Mouse (Mus musculus) forebrain, embryonic 15.5 days (tissue): ENCODE measurements at regions not wholly inside any gene's neighbourhood (a gene's known extent, or its start where the extent isn't known, plus 50 kb on each side); places are given as distances from the start of the nearest gene placed in this dataset.

ENCODE experiments used
- ATAC-seq: fragments of 200-750 bp; cut with Nextera tagmentation; replicated peaks from 2 replicates; pipeline ENCODE4 v1.8.0; 2017; ENCODE audit warnings: mild to moderate bottlenecking, moderate TSS enrichment, moderate library complexity
- H3K27ac ChIP-seq: fragments of 300-500 bp; sonication (generic); replicated peaks from 2 replicates; pipeline ENCODE4 v1.5.1; 2015; ENCODE audit warnings: mild to moderate bottlenecking, inconsistent platforms
- H3K27me3 ChIP-seq: fragments of 300-500 bp; sonication (generic); 2 replicates; pipeline ENCODE4 v1.6.1; 2015; ENCODE audit warnings: inconsistent platforms
- H3K36me3 ChIP-seq: fragments of 300-500 bp; sonication (generic); 2 replicates; pipeline ENCODE4 v1.6.1; 2015; ENCODE audit warnings: mild to moderate bottlenecking, inconsistent platforms
- H3K4me1 ChIP-seq: fragments of 300-500 bp; sonication (generic); 2 replicates; pipeline ENCODE4 v1.6.1; 2015; ENCODE audit warnings: inconsistent platforms
- H3K4me2 ChIP-seq: fragments of 300-500 bp; sonication (generic); replicated peaks from 2 replicates; pipeline ENCODE4 v1.6.1; 2015; ENCODE audit warnings: mild to moderate bottlenecking, inconsistent platforms
- H3K4me3 ChIP-seq: fragments of 300-500 bp; sonication (generic); 2 replicates; pipeline ENCODE4 v1.5.1; 2015; ENCODE audit warnings: mild to moderate bottlenecking, inconsistent platforms
- H3K9ac ChIP-seq: fragments of 300-500 bp; sonication (generic); replicated peaks from 2 replicates; pipeline ENCODE4 v1.6.1; 2015; ENCODE audit warnings: mild to moderate bottlenecking, inconsistent platforms
- H3K9me3 ChIP-seq: fragments of 300-500 bp; sonication (generic); 2 replicates; pipeline ENCODE4 v1.6.1; 2016; ENCODE audit warnings: inconsistent platforms
- WGBS: fragments of 180-500 bp; shearing (Covaris S2); methylation state at CpG from one replicate; pipeline ENCODE4 v1.1.7; 2015; ENCODE audit warnings: mixed read lengths; 5-methylcytosine and 5-hydroxymethylcytosine counted together

GRCm38 (mm10) chr12:27565965-27566507 is 223.7 kb upstream of the Sox11 start:
- Histone ChIP-seq H3K4me3 (no peak overlapping the region), H3K9ac (0 out of 2 replicates have a peak overlapping the region, but pooled peaks have one; percentile 6), H3K4me2 (peak overlapping the region; percentile 33), H3K4me1 (peaks cover 41% of the 10 kb centered on the region), H3K9me3 (no peaks in the 10 kb centered on the region), H3K36me3 (no peaks in the 10 kb centered on the region), H3K27me3 (no peaks in the 10 kb centered on the region), H3K27ac (peak overlapping the region; percentile 93)
- WGBS: 5% methylated on average over 8 of the region's 8 CpGs
- peak; percentile 88 for ATAC-seq

DNA sequence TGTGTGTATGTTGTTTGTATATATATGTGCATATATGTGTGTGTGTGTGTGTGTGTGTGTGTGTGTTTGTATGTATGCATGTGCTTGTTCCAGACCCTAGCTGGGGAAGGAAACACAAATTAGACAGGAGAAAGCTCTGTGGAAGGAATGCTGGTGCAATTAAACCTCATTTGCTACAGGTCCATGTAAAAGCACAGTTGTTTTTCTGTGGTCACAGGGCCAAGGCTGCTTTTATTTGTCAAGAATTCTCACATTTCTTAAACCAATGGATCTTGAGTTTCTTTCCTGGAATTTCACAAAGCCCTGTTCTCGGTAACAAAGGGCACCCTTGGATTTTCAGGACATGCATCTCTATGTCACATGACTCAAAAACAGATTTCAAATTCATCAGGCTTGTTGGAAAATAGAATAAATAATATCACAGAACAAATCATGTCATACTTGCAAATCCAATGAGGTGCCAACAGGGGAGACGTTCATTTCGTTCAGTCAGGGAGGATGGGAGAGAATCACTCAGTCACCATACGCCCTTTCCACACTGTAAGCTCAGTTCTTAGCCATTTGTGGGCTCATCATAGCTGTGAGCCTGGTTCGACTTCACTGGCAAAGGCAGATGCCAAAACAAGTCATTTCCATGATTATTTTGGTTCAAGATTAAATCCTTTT is 222.4 kb upstream of the Sox11 start:
- Histone ChIP-seq H3K9me3 (no peaks in the 10 kb centered on the region), H3K4me3 (no peak overlapping the region), H3K36me3 (no peaks in the 10 kb centered on the region), H3K9ac (no peak overlapping the region), H3K27me3 (no peaks in the 10 kb centered on the region), H3K4me1 (peaks cover 41% of the 10 kb centered on the region), H3K4me2 (no peak overlapping the region), H3K27ac (peak overlapping the region; percentile 93)
- ATAC-seq: no peak; the same call in 1 of the 2 replicates
- WGBS: 13% methylated on average over 5 of the region's 5 CpGs

DNA sequence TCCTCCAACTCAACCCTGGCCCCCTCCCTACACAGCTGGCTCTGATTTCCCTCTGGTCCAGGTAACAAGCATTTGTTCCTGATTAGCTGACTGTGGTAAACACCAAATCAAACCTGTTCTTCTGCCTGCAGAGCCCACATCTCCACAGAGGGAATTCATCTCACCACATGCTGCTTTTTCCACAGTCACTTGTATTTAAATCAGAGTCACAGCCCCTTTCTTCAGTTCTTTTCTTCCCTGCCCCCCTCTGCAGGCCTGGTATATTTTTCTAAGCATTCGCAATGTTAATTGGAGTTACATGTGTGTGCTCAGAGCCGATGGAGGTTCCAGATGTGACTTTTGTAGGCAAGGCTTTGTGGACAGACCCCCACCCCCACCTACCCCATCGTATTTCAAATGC is 221.5 kb upstream of the Sox11 start:
- 5% methylated on average over 3 of the region's 3 CpGs for WGBS
- peak overlapping the region; percentile 93 for H3K27ac ChIP-seq
- no peak overlapping the region for H3K4me2 ChIP-seq
- H3K4me1 ChIP-seq: peaks cover 41% of the 10 kb centered on the region
- no peak for ATAC-seq
- no peak overlapping the region for H3K9ac ChIP-seq
- no peaks in the 10 kb centered on the region for H3K27me3 ChIP-seq
- H3K9me3 ChIP-seq: no peaks in the 10 kb centered on the region
- H3K4me3 ChIP-seq: no peak overlapping the region
- no peaks in the 10 kb centered on the region for H3K36me3 ChIP-seq

DNA sequence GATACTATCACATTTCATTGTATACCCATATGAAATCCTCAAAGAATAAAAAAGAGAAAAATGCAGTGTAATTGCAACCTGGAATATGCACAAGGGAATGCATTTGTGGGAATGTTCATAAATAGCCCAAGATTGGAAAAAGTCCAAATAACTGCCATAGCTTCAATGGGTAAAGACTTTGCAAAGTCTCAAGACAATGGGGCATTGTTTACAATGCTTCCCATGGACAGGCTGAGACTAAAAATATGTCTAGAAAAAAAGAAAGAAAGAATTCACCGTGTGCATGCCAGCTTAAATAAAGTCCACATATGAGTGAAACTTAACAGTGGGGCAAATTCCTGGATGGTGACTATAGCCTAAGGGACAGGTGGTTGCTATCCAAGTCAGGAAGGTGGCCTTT is 210.4 kb upstream of the Sox11 start:
- Histone ChIP-seq H3K27me3 (no peaks in the 10 kb centered on the region), H3K4me1 (no peaks in the 10 kb centered on the region), H3K27ac (no peak overlapping the region), H3K9ac (no peak overlapping the region), H3K9me3 (no peaks in the 10 kb centered on the region), H3K36me3 (no peaks in the 10 kb centered on the region), H3K4me3 (no peak overlapping the region), H3K4me2 (no peak overlapping the region)
- whole genome bisulfite sequencing: 33% methylated on average over 1 of the region's 1 CpGs
- ATAC-seq: no peak

DNA sequence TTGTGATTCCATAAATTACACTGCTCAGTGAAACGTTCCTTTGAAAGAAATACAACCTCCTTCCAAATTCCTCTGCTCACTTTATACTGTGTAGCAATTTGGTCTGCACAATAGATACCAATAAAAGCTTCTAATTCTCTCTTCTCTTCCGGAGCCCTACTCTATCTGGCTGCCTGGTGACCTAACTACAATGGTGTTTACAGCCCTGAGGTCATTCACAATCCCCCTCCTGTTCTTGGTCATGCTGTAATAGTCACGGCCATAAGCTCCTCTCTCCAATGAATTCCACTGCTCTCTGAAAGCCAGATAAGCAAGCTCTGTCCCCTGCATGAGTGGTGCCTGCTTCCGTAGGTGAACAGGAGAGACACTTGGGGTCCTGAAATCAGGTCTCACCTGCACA is 195.8 kb upstream of the Sox11 start:
- ATAC-seq: no peak
- 18% methylated on average over 4 of the region's 4 CpGs for WGBS
- H3K27ac ChIP-seq: no peak overlapping the region

DNA sequence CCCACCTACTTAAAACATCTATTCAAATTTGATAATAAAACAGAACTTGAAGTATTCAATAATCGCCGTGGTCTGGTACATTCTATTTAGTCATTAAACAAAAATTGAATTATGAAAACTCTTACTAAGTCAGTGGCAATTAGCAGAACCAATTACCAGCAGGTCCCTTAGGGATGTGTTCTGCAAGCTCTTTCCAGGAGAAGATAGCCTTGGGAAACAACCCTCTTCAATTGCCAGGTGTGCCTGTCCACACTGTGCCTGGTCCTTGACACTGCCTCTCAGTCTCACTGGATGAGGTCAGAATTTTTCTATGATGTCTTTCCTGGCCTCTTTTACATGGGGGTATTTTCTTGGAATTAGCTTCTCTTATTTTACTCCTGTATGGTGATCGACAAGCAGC is 195.1 kb upstream of the Sox11 start:
- no peak overlapping the region for H3K27ac ChIP-seq
- 76% methylated on average over 3 of the region's 3 CpGs for WGBS

More for the DNA sequence above, 195.8 kb upstream of the Sox11 start:
- no peak overlapping the region for H3K4me3 ChIP-seq
- H3K9ac ChIP-seq: no peak overlapping the region
- H3K4me2 ChIP-seq: no peak overlapping the region
- no peaks in the 10 kb centered on the region for H3K9me3 ChIP-seq
- 0 out of 2 replicates have a peak, but pooled peaks cover 3% of the 10 kb centered on the region for H3K4me1 ChIP-seq
- H3K36me3 ChIP-seq: no peaks in the 10 kb centered on the region
- H3K27me3 ChIP-seq: no peaks in the 10 kb centered on the region

DNA sequence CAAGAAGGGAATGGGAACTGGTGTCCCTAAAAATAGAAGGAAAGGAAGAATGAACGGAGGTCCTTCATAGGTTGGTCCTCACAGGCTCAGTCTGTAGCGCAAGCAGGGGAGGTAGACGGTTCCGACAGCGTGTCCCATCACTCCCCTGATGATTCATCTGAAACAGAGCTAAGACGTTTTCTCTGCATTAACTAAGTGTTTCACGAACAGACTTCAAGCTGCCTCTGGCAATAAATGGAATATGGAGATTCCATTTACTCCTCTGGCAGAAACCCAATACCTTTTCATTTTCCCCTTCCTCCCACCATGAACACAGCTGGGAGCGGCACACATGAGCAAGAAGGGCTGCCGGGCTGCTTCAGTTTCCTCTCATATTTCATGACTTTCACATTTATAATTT is 194.6 kb upstream of the Sox11 start:
- no peak overlapping the region for H3K27ac ChIP-seq
- H3K27me3 ChIP-seq: no peaks in the 10 kb centered on the region
- H3K4me2 ChIP-seq: no peak overlapping the region
- H3K36me3 ChIP-seq: no peaks in the 10 kb centered on the region
- H3K9ac ChIP-seq: no peak overlapping the region
- no peak overlapping the region for H3K4me3 ChIP-seq
- WGBS: 54% methylated on average over 9 of the region's 9 CpGs
- 0 out of 2 replicates have a peak, but pooled peaks cover 3% of the 10 kb centered on the region for H3K4me1 ChIP-seq
- ATAC-seq: no peak
- H3K9me3 ChIP-seq: no peaks in the 10 kb centered on the region

More for the DNA sequence above, 195.1 kb upstream of the Sox11 start:
- Histone ChIP-seq H3K9ac (no peak overlapping the region), H3K27me3 (no peaks in the 10 kb centered on the region), H3K9me3 (no peaks in the 10 kb centered on the region), H3K36me3 (no peaks in the 10 kb centered on the region), H3K4me3 (no peak overlapping the region), H3K4me1 (0 out of 2 replicates have a peak, but pooled peaks cover 3% of the 10 kb centered on the region), H3K4me2 (no peak overlapping the region)
- ATAC-seq: no peak

- Histone ChIP-seq H3K36me3 (no peaks in the 10 kb centered on the region), H3K9me3 (no peaks in the 10 kb centered on the region), H3K9ac (no peak overlapping the region), H3K4me2 (no peak overlapping the region), H3K27me3 (no peaks in the 10 kb centered on the region), H3K4me3 (no peak overlapping the region), H3K27ac (no peak overlapping the region), H3K4me1 (no peaks in the 10 kb centered on the region)
- 71% methylated on average over 2 of the region's 2 CpGs for WGBS
- no peak for ATAC-seq
Measured at GRCm38 (mm10) chr12:27525604-27526003, 183.2 kb upstream of the Sox11 start.

DNA sequence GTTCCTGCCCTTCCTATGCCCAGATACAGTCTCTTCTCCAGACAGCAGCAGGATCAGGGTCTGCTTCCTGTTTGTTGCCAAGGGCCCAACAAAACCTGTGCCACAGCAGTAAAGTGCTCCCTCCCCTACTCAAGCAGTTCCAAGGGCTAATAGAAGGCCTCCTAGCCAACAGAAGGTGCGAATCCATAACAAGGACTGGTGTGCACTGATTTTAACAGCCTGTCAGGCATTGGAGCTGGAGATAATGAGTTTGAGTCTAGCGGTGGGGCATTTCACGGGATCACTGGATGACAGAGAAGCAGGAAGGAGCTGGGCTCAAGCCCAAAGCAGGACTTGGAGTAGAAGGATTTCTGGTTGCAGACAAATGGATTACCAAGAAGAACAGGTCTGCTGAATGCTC is 170.9 kb upstream of the Sox11 start:
- no peak overlapping the region for H3K4me2 ChIP-seq
- H3K4me1 ChIP-seq: 0 out of 2 replicates have a peak, but pooled peaks cover 3% of the 10 kb centered on the region
- WGBS: 54% methylated on average over 3 of the region's 3 CpGs
- H3K4me3 ChIP-seq: no peak overlapping the region
- H3K27me3 ChIP-seq: no peaks in the 10 kb centered on the region
- no peaks in the 10 kb centered on the region for H3K36me3 ChIP-seq
- H3K27ac ChIP-seq: peak overlapping the region; percentile 48; the same call in 1 of the 2 replicates
- no peak overlapping the region for H3K9ac ChIP-seq
- 0 out of 2 replicates have a peak, but pooled peaks have one; percentile 48 for ATAC-seq
- H3K9me3 ChIP-seq: no peaks in the 10 kb centered on the region

DNA sequence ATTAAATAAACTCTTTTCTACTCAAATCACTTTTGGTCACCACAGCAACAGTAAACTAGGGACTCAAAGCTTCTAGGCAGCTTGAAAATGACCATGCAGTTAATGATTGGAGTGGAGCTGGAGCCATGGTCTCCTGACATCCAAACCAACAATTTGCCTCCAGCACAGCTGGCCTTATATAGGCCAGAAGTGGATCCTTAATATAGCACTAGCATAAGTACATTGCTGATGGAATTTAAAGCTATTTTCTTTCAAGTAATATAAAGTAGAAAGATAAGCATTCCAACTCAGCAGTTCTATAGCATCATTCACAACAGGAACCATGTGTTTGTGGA is 165.8 kb upstream of the Sox11 start:
- Histone ChIP-seq H3K27me3 (no peaks in the 10 kb centered on the region), H3K9ac (no peak overlapping the region), H3K9me3 (no peaks in the 10 kb centered on the region), H3K4me3 (no peak overlapping the region), H3K4me1 (peaks cover 5% of the 10 kb centered on the region; the same call in 1 of the 2 replicates), H3K4me2 (no peak overlapping the region), H3K36me3 (no peaks in the 10 kb centered on the region), H3K27ac (no peak overlapping the region)
- no peak for ATAC-seq

GRCm38 (mm10) chr12:27507523-27508225 is 165.3 kb upstream of the Sox11 start:
- no peak for ATAC-seq
- WGBS: 57% methylated on average over 5 of the region's 5 CpGs

GRCm38 (mm10) chr12:27502716-27503486 is 160.5 kb upstream of the Sox11 start:
- no peaks in the 10 kb centered on the region for H3K27me3 ChIP-seq
- H3K9me3 ChIP-seq: no peaks in the 10 kb centered on the region
- ATAC-seq: 0 out of 2 replicates have a peak, but pooled peaks have one; percentile 23
- no peak overlapping the region for H3K9ac ChIP-seq
- H3K4me3 ChIP-seq: no peak overlapping the region
- H3K4me1 ChIP-seq: peaks cover 17% of the 10 kb centered on the region
- 13% methylated on average over 6 of the region's 6 CpGs for WGBS
- H3K36me3 ChIP-seq: no peaks in the 10 kb centered on the region
- H3K27ac ChIP-seq: peak overlapping the region; percentile 39; the same call in 1 of the 2 replicates
- H3K4me2 ChIP-seq: no peak overlapping the region

More at GRCm38 (mm10) chr12:27507523-27508225, 165.3 kb upstream of the Sox11 start:
- no peak overlapping the region for H3K4me3 ChIP-seq
- no peak overlapping the region for H3K9ac ChIP-seq
- peaks cover 10% of the 10 kb centered on the region for H3K4me1 ChIP-seq
- no peaks in the 10 kb centered on the region for H3K9me3 ChIP-seq
- no peak overlapping the region for H3K4me2 ChIP-seq
- no peaks in the 10 kb centered on the region for H3K27me3 ChIP-seq
- no peaks in the 10 kb centered on the region for H3K36me3 ChIP-seq
- H3K27ac ChIP-seq: no peak overlapping the region
